Mouse (Mus musculus) brain, embryonic 14.5 days (tissue): Measurements from ENCODE around the gene Fbxo42.
A peak's percentile ranks its signal among the peaks of the same experiment; 100 is the strongest.

ENCODE experiments used
- CTCF ChIP-seq: fragments of 200-500 bp; IDR thresholded peaks from 2 replicates; pipeline ENCODE4 v1.5.1; 2012; ENCODE audit warnings: inconsistent platforms, mild to moderate bottlenecking, moderate library complexity, borderline replicate concordance; ENCODE audit not compliant: insufficient read depth, insufficient read length; ENCODE audit errors: extremely low read depth
- POLR2A ChIP-seq: fragments of 200-500 bp; IDR thresholded peaks from 2 replicates; pipeline ENCODE4 v1.6.1; 2012; ENCODE audit warnings: mild to moderate bottlenecking, inconsistent platforms, borderline replicate concordance; ENCODE audit not compliant: poor library complexity, insufficient read depth, insufficient read length, severe bottlenecking; ENCODE audit errors: extremely low read depth

DNA sequence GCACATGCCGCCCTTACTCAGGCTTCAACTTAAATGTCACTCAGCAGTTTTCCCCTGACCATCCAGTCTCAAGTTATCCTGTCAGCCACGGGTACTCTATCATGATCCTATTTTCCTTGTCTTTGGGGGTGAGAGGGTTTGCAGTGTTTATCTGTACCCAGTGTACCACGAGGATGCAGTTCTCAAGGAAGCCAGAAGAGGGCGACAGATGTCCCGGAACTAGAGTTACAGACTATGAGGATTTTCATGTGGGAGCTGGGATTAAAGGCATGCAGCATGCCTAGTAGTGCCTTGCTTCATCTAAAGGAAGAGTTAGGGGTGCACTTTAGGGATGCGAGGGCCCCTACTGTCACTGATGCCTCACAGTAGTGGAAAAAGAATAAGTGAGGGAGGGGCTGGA is 45.9 kb upstream of the Fbxo42 start:
- TF ChIP-seq CTCF (peak; percentile 50; the same call in 1 of the 2 replicates), POLR2A (no peak)
